Mouse (Mus musculus) lung, postnatal 0 days (tissue): ENCODE measurements around the gene Spock1.

ENCODE experiments used
- CTCF ChIP-seq: IDR thresholded peaks from 2 replicates; pipeline ENCODE4 v1.5.1; 2016; ENCODE audit warnings: antibody characterized with exemption, mild to moderate bottlenecking
- EP300 ChIP-seq: IDR thresholded peaks from 2 replicates; pipeline ENCODE4 v1.6.1; 2016; ENCODE audit warnings: antibody characterized with exemption, mild to moderate bottlenecking, control low read depth

GRCm38 (mm10) chr13:57708425-57708824, 199.7 kb downstream of the Spock1 start:
- TF ChIP-seq CTCF (no peak), EP300 (no peak)
